Mouse (Mus musculus): ENCODE data around the gene 2410004P03Rik.

- TF ChIP-seq POLR2A (IDR thresholded peaks at IDR 0.05; ENCODE audit: borderline replicate concordance, extremely low read depth, low read depth, low read length), result no peak
- no peak for TF ChIP-seq CTCF (IDR thresholded peaks at IDR 0.05; ENCODE audit: insufficient read depth, low read length)
Observed at GRCm38 (mm10) chr12:17040567-17040966, 29.0 kb upstream of the 2410004P03Rik start.

Measured in lung, adult 2 months (tissue).